Mouse (Mus musculus): ENCODE results near the gene Eif3m.

DNA sequence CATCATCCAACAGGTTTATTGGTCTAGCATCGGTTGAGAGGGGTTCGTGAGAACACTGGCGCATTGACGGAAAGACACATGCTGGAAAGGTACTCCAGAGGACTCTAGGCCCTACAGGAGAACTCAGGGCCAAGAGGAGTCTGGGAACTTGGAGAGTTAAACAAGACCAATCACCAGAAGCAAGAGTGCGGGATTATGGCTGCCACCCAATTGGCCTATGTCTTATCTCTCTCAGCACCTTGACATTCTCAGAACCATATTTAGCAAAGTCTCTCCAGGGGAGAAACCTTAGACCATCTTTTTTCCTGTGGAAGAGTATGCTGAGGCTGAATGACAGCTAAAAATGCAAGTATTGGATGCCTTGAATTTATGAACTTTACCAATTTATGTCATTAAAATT lies 22.0 kb upstream of the Eif3m start:
- TF ChIP-seq CTCF (IDR thresholded peaks at IDR 0.05): no peak
- TF ChIP-seq EP300 (IDR thresholded peaks at IDR 0.05): no peak
